Mouse (Mus musculus): Measurements from ENCODE around the gene 4931422A03Rik. TPM values are rescaled to one million over a fixed set of nuclear protein-coding genes. Genes with fewer than 3 reads are reported as not detected.

4931422A03Rik gene
- polyA plus RNA-seq, 1 experiment = not detected

GRCm38 (mm10) chr2:103958634-103959033, 69.5 kb downstream of the 4931422A03Rik start:
- TF ChIP-seq CTCF (IDR thresholded peaks at IDR 0.05; ENCODE audit: extremely low read depth, insufficient read length, insufficient replicate concordance, low read depth, low read length) = no peak
- TF ChIP-seq POLR2A (IDR thresholded peaks at IDR 0.05; ENCODE audit: low read depth, low read length) = no peak
- no peaks in the 10 kb centered on the region for H3K27me3 ChIP-seq (ENCODE audit: control insufficient read depth, insufficient read depth, low read length)
- H3K4me3 ChIP-seq (ENCODE audit: low read depth, low read length) = no peak overlapping the region
- H3K27ac ChIP-seq (ENCODE audit: insufficient read depth, low read depth, low read length) = no peak overlapping the region
- no peaks in the 10 kb centered on the region for H3K4me1 ChIP-seq (ENCODE audit: control insufficient read depth, insufficient read depth, insufficient read length, low read length)
- no peaks in the 10 kb centered on the region for H3K36me3 ChIP-seq (ENCODE audit: control insufficient read depth, insufficient read depth, low read length)
- WGBS = 55% methylated on average over 3 of the region's 3 CpGs

- no peak for TF ChIP-seq POLR2A (IDR thresholded peaks at IDR 0.05; ENCODE audit: low read depth, low read length)
- no peak for TF ChIP-seq CTCF (IDR thresholded peaks at IDR 0.05; ENCODE audit: extremely low read depth, insufficient read length, insufficient replicate concordance, low read depth, low read length)
- WGBS = 45% methylated on average over 10 of the region's 10 CpGs
- H3K36me3 ChIP-seq (ENCODE audit: control insufficient read depth, insufficient read depth, low read length) = no peaks in the 10 kb centered on the region
- H3K4me1 ChIP-seq (ENCODE audit: control insufficient read depth, insufficient read depth, insufficient read length, low read length) = no peaks in the 10 kb centered on the region
- no peak within 1 kb of the TSS for H3K4me3 ChIP-seq (ENCODE audit: low read depth, low read length)
- H3K27me3 ChIP-seq (ENCODE audit: control insufficient read depth, insufficient read depth, low read length) = no peaks in the 10 kb centered on the region
- no peak within 1 kb of the TSS for H3K27ac ChIP-seq (ENCODE audit: insufficient read depth, low read depth, low read length)
Measured at GRCm38 (mm10) chr2:103957649-103958546, 70.3 kb downstream of the 4931422A03Rik start, which contains the start of gene Lmo2. Gene Lmo2, plus strand, starts transcription at chr2:103957986.

- Histone ChIP-seq H3K36me3 (ENCODE audit: control insufficient read depth, insufficient read depth, low read length) (no peaks in the 10 kb centered on the region), H3K4me3 (ENCODE audit: low read depth, low read length) (no peak overlapping the region), H3K27ac (ENCODE audit: insufficient read depth, low read depth, low read length) (no peak overlapping the region), H3K27me3 (ENCODE audit: control insufficient read depth, insufficient read depth, low read length) (no peaks in the 10 kb centered on the region), H3K4me1 (ENCODE audit: control insufficient read depth, insufficient read depth, insufficient read length, low read length) (no peaks in the 10 kb centered on the region)
- TF ChIP-seq POLR2A (IDR thresholded peaks at IDR 0.05; ENCODE audit: low read depth, low read length) (no peak), CTCF (IDR thresholded peaks at IDR 0.05; ENCODE audit: extremely low read depth, insufficient read length, insufficient replicate concordance, low read depth, low read length) (no peak)
- WGBS = 78% methylated on average over 6 of the region's 6 CpGs
Measured at GRCm38 (mm10) chr2:103956867-103957266, 71.3 kb downstream of the 4931422A03Rik start.

GRCm38 (mm10) chr2:103955714-103956113, 72.4 kb downstream of the 4931422A03Rik start:
- H3K4me1 ChIP-seq (ENCODE audit: control insufficient read depth, insufficient read depth, insufficient read length, low read length) = no peaks in the 10 kb centered on the region
- TF ChIP-seq POLR2A (IDR thresholded peaks at IDR 0.05; ENCODE audit: low read depth, low read length) (no peak), CTCF (IDR thresholded peaks at IDR 0.05; ENCODE audit: extremely low read depth, insufficient read length, insufficient replicate concordance, low read depth, low read length) (no peak)
- 71% methylated on average over 3 of the region's 3 CpGs for WGBS

GRCm38 (mm10) chr2:103953050-103953835, 74.9 kb downstream of the 4931422A03Rik start:
- no peaks in the 10 kb centered on the region for H3K4me1 ChIP-seq (ENCODE audit: control insufficient read depth, insufficient read depth, insufficient read length, low read length)
- H3K27ac ChIP-seq (ENCODE audit: insufficient read depth, low read depth, low read length) = no peak overlapping the region
- TF ChIP-seq CTCF (IDR thresholded peaks at IDR 0.05; ENCODE audit: extremely low read depth, insufficient read length, insufficient replicate concordance, low read depth, low read length) (no peak), POLR2A (IDR thresholded peaks at IDR 0.05; ENCODE audit: low read depth, low read length) (no peak)
- no peaks in the 10 kb centered on the region for H3K27me3 ChIP-seq (ENCODE audit: control insufficient read depth, insufficient read depth, low read length)
- WGBS = 92% methylated on average over 6 of the region's 6 CpGs
- H3K4me3 ChIP-seq (ENCODE audit: low read depth, low read length) = no peak overlapping the region
- H3K36me3 ChIP-seq (ENCODE audit: control insufficient read depth, insufficient read depth, low read length) = no peaks in the 10 kb centered on the region

More at GRCm38 (mm10) chr2:103955714-103956113, 72.4 kb downstream of the 4931422A03Rik start:
- Histone ChIP-seq H3K4me3 (ENCODE audit: low read depth, low read length) (no peak overlapping the region), H3K27ac (ENCODE audit: insufficient read depth, low read depth, low read length) (no peak overlapping the region), H3K27me3 (ENCODE audit: control insufficient read depth, insufficient read depth, low read length) (no peaks in the 10 kb centered on the region), H3K36me3 (ENCODE audit: control insufficient read depth, insufficient read depth, low read length) (no peaks in the 10 kb centered on the region)

- 46% methylated on average over 8 of the region's 8 CpGs for WGBS
- Histone ChIP-seq H3K27me3 (ENCODE audit: control insufficient read depth, insufficient read depth, low read length) (no peaks in the 10 kb centered on the region), H3K27ac (ENCODE audit: insufficient read depth, low read depth, low read length) (no peak overlapping the region), H3K4me3 (ENCODE audit: low read depth, low read length) (no peak overlapping the region), H3K4me1 (ENCODE audit: control insufficient read depth, insufficient read depth, insufficient read length, low read length) (no peaks in the 10 kb centered on the region; the same call in 1 of the 2 replicates), H3K36me3 (ENCODE audit: control insufficient read depth, insufficient read depth, low read length) (no peaks in the 10 kb centered on the region)
- TF ChIP-seq CTCF (IDR thresholded peaks at IDR 0.05; ENCODE audit: extremely low read depth, insufficient read length, insufficient replicate concordance, low read depth, low read length) (no peak), POLR2A (IDR thresholded peaks at IDR 0.05; ENCODE audit: low read depth, low read length) (no peak)
Measured at GRCm38 (mm10) chr2:103947982-103948655, 80.0 kb downstream of the 4931422A03Rik start.
